Mouse (Mus musculus) embryo, embryonic 11 days (tissue): ENCODE data around the gene Ten1.

Experiments used
- DNase-seq: peaks from one replicate; pipeline ENCODE4 v3.0.0-alpha.2; 2015

The Ten1 gene

DNA sequence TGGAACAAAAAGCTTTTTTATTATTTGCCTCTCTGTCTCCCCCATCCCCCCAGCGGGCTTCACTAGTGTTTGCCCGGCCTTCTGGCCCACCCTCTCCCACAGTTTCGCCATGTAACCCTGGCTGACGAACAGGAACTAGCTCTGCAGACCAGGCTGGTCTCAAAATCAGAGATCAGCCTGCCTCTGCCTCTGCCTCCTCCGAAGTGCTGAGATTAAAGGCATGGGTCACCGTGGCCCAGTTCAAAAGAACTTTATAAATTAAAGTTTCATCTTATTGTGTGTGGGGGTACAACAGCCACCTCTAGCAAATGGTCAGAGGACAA lies 1.1 kb upstream of the Ten1 start:
- DNase-seq = no peak

DNA sequence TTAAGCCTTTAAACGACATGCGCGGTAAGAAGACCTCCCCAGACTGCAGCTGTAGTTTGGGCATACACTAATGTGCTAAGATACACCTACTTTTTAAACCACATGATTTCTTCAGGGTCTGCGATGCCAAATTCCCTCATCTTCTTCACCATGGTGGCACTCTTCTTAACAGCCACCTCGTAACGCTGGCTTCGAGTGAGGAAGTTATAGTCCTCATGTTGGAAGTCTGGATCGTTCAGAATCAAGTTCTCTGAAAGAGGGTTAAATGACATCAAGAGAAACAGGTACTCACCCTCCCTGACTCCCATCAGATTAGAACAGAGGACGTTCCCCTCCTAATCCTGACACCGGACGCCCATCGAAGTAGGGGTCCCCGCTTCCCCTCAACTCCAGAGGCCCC lies 523 bp upstream of the Ten1 start:
- DNase-seq = no peak

DNA sequence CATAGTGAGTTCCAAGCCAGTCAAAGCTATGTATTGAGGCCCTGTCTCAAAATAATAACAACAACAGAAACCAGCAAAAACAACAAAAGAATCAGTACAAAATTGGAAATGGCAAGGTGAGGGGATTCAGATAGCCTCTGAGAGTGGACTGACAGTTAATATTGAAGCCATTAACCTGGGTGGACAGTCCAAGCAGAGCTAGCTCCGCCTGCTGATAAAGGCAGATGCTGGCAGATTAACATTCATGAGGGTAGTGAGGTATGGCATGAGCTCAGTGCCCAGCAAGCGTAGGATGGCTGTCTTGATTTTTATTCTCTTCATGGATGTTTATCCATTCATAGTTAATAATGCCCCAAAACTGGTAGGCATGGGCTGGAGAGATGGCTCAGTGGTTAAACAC lies 2.5 kb downstream of the Ten1 start:
- DNase-seq = no peak

DNA sequence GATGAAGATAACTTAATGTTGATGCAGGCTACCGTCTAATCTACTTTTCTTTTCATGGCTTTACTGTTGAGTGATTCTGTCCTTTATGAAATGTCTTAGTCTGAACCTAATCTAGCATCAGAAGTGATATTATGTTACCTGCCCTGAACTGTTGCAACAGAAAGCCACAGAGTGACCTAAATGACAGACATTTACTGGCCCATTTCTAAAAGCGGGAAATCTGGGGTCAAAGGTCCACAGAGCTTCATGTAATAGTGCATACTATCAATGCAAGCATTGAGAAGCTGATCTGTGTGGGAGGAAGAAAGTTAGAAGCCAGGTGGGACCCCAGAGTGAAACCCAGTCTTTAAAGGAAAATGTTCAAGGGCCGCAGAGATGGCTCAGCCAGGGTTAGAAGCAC lies 4.5 kb downstream of the Ten1 start:
- DNase-seq = no peak

DNA sequence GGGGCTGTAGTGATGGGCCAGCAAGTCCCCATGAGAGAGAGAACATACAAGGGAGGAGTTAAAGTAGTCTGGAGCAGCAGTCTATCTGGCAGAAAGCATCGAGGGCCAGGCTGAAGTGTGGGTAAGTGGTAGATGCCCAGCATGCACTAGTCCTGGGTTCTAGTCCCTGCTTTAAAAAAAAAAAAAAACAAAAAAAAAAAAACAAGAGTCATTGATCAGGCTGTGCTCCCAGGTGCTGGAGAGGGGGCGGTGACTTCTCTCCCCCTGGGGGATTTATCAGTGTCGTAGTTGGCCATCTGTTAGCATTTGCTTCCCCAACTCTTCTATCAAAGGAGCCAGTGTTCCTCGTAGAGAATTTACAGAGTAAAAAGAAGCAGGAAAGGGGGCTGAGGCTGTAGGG lies 8.0 kb downstream of the Ten1 start:
- DNase-seq = no peak

DNA sequence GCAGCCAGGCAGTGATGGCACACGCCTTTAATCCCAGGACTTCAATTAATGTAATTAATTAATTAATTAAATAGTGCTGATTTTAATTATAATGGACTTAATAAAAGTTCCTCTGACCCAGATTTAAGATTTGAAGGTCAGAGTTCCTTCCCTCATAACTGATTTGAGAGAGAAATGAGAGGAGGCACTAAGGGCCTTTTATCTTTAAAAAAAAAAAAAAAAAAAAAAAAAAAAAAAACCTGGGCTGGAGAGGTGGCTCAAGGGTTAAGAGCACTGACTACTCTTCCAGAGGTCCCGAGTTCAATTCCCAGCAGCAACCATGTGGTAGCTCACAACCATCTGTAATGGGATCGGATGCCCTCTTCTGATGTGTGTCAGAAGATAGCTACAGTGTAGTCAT lies 10.0 kb downstream of the Ten1 start:
- no peak for DNase-seq

DNA sequence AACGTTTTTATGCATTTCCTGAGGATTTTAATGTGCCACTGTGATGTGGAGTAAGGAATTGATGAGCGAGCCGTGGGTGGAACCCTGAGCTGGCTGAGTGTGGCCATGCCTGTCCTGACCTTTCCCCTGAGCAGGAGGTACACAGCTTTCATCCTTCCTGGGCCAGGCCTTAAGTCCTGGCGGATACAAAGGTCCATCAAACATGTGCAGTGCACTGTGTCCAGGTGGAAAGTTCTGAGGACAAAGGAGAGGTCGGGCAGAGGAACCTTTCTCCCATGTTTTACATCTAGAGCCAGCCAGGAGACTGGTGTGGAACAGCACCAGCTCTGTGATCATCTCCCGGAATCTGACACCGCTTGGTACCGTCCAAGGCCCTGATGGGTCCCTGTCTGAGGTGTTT lies 10.6 kb downstream of the Ten1 start:
- DNase-seq = no peak

DNA sequence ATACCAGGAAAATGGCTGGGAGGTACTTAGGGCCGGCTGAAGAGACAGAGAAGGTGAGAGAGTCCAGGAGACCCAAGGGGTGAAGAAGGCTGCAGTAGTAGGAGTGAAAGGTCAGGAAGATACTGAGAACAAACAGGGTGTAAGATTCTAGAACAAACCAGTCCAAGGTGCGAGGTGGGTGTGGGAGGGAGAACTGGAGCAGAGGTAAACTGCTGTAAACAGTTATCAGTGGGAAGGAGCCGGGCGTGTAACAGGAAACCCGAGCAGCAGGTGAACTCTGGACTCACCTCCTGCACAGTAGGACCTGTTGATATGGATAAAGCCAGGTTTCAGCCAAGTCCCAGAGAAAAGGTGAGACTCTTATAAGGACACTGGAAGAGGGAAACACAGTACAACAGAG lies 12.0 kb downstream of the Ten1 start:
- no peak for DNase-seq

DNA sequence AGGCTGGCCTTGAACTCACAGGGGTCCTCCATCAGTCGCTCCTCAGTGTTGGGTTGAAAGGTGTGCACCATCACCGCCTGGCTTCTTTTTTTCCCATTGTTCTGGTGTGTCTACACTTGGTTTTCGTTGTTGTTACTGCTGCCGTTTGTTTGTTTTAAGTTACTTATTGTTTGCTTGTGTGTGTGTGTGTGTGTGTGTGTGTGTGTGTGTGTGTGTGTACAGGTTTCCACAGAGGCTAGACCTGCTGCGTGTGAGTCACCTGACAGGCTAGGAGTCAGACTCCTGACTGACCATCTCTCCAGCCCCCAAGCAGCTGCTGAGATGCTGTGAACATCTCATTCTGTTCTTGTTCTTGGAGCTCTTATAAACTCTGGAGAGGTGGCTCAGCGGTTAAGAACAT lies 14.2 kb downstream of the Ten1 start:
- DNase-seq = no peak

DNA sequence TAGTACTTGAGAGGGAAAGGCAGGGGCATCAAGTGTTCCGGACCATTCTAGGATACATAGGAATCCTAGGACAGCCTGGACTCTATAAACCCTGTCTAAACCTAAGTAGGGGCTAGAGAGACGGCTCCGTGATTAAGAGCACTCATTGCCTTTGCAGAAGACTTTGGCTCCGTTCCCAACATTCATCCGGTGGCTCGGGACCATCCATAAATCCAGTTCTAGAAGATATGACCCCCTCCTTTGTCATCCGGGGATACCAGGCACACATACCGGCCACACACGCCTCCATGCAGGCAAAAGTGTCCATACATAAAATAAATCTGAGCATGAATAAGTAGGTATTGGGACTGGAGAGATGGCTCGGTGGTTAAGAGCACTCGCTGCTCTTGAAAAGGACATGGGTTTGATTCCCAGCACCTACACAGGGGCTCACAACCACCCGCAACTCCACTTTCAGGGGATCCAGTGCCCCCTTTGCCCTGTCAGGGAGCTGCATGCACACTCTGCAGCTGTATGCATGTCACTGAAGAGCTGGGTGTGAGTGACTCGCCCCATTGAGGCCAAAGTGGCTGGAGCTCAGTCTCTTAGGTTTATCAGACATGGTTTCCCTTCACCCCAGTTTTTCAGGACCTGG lies 15.3 kb downstream of the Ten1 start:
- DNase-seq = no peak

DNA sequence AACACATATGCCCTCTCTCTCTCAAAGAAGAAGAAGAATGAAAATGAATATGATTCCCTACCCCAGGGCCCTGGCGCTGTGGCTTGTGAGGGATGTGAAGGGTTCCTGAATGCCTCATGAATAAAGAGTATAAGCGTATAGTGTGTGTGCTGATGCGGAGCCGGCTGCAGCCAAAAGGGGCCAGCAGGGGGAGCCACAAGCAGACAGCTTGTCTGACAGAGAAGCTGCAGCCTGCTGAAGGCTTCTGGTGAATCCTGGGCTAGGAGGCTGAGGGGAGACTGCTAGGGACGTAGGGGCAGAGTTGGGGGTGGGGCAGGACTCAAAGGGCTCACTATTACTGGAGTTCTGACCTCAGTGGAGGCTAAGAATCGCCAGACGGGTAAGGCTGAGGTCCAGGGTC lies 16.5 kb downstream of the Ten1 start:
- no peak for DNase-seq

DNA sequence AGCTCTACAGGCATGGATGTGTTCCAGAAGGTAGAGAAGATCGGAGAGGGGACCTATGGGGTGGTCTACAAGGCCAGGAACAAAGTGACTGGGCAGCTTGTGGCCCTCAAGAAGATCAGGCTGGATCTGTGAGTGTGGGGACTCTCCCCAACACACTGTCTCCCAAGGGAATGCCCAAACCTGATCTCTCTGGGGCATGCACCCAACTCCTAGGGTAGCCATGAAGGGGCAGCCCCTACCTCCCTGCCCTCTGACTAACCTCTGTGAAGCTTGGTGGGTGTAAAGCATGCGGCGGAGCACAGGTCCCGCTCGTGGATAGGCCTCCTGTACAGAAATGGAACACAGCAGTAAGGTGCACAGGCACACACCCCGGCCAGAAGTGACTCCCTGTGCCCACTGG lies 17.3 kb downstream of the Ten1 start:
- DNase-seq = no peak

DNA sequence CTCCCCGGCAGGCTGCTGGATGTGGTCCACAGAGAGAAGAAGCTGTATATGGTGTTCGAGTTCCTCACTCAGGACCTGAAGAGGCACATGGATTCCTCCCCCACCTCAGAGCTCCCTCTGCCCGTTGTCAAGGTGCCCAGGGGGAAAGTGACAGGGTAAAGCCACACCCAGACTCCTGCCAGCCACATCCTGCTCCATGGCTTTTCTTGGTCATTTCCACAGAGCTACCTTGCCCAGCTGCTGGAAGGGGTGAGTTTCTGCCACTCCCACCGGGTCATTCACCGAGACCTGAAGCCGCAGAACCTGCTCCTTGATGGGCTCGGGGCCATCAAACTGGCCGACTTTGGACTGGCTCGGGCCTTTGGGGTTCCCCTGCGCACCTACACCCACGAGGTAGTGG lies 17.9 kb downstream of the Ten1 start:
- no peak for DNase-seq

DNA sequence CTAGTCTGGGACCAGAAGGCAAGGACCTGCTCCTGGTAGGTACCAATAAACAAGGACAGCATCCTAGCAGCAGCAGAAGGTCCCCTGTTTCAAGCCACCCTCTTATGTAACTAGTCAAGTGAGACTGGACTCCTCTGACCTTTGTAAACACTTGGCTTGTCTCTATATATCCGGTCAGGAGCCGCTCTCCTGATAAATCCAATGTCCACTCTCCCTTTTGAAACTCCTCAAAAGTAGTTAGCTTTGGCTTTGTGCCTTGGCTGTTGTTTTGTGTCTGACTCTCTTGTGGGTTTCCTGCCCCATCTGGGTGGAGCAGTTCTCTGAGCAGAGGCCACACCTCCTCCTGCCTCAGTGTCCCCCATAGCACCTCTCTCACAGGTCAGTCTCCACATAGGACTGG lies 19.6 kb downstream of the Ten1 start:
- DNase-seq = no peak

DNA sequence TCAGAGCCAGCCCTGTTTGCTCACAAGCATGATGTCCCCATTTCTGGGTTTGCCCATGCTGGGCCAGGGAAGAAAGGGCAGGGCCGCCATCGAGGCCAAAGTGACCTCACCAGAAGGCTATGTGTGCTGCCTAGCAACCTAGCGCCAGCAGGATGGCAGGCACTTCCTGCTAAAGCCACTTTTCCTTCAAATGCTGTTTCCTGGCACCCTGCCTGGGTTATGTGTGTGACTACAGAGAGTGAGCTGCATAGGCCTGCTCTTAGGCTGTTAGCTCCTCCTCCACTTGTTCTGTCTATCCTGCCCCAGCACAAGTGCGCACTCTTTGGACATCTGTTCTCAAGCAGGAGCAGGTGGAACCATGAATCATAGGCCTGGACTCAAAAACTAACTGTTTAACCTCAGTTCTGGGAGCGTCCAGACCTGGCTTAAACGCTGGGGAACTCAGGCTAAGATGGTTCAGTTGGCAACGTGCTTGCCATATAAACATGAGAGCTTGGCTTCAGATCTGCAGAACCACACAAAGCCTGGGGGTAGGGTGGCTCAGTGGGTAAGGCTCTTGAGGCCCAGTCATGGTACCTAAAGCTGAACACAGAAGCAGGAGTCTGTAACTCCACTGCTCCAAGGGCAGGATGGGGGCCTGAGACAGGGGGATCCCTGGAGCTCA lies 20.2 kb downstream of the Ten1 start:
- DNase-seq = peak; percentile 56

DNA sequence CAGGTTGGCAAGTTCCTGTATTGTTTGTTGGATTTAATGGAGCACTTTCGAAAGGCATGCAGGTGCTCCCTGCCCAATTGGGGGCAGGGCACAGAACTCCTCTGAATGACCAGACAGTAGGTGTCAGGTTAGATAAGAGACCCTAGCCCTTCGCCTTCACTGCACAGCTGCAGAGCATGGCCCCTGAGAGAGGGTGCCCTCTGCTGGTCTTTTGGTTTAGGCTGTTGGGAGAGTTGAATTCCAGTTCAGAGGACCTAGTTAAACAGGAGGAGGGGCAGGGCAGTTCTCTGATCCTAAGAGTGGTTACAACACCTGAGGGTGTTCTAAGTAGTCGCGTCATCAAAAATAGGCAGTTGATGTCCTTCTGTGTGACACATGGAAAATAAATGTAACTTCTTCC lies 21.2 kb downstream of the Ten1 start:
- peak; percentile 82 for DNase-seq

DNA sequence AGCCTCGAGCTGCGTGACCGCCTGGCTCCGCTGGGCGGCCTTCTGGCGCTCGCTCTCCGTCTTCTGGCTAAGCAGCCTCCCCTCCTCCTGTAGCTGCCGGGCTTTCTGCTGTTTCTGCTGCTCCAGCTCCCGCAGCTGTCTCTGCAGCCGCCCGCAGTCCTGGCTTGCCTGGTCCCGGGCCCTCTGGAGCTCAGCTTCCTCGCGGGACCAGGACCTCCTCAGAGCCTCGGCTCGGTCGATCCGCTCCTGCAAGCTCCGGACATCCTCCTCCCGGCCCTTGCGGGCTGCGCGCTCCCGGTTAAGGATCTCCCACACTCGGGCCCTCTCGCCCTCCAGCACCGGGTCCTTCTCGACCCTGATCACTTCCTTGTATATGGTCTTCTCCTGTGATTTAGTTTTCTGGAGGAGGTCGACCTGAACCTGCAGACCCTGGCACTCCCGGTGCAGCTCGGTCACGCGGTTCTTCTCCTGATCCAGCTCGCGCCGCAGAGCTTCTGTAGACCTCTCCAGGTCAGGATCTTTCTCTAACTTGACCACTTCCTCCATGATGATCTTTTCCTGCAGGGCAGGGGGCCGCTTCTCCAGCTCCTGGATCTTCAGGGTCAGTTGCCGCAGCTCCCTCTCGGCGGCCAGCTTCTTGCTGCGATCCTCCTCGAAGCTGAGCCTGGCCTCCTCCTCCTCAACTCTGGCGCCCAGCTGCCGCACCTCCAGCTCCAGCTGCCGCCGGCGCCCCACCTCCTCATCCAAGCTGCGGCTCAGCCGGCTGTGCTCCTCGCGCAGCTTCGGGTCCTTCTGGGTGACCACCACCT lies 23.5 kb downstream of the Ten1 start:
- DNase-seq = peak; percentile 64

DNA sequence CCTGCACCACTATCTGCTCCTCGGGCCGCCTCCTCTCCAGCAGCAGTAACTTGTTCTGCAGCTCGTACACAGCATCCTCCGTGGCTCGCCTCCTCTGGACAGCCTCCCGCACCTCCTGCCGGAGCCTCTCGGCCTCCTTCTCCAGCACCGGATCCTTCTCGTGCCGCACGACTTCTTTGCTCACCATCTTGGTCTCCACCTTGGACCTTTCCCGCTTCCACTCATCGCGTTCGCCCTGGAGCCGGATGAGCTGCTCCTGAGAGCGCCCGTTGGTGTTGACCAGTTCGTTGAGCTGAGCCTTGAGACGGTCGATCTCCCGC lies 24.0 kb downstream of the Ten1 start:
- no peak for DNase-seq

DNA sequence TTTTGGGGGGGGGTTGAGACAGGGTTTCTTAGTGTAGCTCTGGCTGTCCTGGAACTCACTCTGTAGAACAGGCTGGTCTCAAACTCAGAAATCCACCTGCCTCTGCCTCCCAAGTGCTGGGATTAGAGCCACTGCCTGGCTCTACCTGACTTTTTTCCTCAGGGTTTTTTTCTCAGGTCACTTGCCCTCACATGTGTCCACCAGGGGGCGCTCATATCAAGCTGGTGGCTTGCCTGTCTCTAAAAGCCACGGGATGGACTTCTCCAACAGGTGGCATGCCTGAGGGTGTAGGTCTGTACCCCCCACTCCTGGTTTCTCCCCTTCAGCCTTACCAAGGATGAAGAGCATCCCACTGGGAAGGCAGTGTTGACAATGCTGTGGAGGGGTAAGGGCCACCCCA lies 27.8 kb downstream of the Ten1 start:
- peak; percentile 89 for DNase-seq

DNA sequence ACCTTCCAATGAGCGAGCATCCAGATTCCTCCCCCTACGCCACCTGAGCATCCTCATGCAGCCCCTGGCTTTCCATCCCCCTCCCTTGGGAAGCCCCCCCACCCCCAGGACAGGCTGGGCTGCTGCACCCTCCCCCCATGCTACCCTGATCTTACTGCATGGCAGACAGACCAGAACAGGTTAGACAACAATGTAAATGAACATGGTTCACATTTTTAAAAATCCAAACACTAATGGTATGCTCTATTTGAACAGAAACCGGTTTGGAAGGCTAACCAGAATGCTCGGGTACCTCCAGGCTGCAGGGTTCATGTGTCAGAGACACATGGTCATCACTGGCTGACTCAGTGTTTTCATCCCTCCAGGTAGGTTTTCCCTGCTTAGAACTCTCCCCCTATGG lies 30.0 kb downstream of the Ten1 start:
- DNase-seq = no peak

DNA sequence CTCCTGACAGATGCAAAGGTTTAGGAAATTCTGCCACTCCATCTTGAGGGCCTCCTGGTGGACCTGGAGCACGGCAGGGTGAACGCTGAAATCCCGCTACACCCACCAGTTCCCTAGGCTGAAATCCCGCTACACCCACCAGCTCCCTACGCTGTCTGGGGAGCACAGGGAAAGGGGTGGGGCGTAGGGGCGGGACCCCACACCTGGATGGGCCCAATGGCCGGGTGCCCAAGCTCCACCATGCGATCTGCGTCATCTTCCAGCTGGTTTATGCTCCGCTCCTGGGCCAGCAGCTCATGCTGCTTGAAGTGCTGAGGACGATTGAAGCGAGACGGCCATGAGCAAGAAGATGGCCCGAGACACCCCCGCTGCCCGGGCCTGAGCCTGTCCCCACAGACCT lies 33.8 kb downstream of the Ten1 start:
- DNase-seq = no peak

DNA sequence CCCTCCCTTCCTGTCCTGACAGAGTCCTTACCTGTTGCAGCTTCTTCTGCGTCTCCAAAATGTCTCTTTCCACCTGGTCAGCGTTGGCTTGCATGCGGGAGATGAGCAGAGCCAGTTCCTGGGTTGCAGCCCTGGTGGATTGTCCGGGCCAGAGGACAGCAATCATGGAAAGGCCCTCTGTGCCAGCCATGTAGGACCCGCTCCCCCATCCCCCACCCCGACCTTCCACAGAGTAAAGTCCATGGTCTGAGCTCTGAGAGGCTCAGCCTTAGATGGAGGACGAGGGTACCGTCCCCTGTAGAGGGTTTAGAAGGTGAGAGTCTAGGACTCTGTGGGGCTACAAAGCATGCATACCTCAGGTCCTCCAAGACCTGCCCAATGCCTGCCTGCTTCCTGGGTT lies 36.2 kb downstream of the Ten1 start:
- no peak for DNase-seq

DNA sequence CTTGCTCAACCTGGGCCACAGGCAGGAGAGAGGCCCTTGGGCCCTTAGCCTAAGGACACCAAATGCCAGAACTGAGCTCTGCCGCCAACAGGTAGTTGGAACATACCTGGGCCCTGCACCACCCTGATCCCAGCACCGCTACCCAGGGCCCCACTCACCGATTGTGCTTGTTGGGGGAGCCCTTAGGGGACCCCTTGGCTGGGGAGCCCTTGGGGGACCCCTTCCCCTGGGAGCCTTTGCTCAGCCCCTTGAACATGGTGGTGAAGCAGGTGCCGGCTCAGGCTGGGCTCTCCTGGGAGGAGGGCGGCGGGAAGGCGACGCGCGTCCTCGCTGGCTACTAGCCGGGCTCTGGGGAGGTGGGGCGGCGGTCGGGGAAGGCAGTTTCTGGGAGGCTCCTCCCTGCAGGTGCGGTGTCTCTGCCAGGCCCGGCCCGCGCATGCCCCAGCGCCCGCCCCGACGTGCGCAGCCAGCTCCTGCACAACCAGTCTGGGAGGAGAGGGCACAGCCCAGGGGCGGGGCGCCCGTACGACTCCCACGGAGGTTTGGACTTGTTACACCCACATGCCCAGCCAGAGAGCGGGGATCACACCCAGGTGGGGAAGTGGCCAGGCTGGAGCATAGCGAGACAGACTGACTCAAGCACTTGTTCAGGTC lies 39.2 kb downstream of the Ten1 start, which contains the start of gene Evpl:
Gene Evpl, minus strand, starts transcription at position 336 of the 654 bp plus-strand sequence.
- DNase-seq = no peak

DNA sequence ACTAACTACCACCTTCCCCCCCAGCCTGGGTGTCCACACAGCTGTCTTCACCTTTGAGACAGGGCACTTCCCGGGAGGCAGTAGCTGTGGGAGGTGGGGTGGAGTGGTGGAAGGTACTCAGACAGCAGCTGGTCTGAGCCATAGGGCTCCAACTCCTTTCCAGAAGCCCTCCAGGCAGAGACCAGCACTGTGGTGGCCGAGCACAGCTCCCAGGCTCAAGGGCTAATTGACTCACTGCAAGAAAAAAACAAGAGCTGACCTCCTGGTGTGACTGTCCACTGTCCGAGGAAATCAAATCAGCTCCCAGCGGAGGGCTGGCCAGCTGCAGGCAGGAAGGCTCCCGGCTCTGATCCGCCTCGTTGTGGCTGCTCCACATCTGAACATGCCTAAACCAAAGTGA lies 41.1 kb downstream of the Ten1 start:
- DNase-seq = peak; percentile 49
